Mouse (Mus musculus): Measurements from ENCODE around the gene 4930539E08Rik. TPM values are rescaled to one million over a fixed set of nuclear protein-coding genes. Genes with fewer than 3 reads are reported as not detected.

Gene 4930539E08Rik
- polyA plus RNA-seq, 1 experiment from 2014 or later, result 0.16 TPM

DNA sequence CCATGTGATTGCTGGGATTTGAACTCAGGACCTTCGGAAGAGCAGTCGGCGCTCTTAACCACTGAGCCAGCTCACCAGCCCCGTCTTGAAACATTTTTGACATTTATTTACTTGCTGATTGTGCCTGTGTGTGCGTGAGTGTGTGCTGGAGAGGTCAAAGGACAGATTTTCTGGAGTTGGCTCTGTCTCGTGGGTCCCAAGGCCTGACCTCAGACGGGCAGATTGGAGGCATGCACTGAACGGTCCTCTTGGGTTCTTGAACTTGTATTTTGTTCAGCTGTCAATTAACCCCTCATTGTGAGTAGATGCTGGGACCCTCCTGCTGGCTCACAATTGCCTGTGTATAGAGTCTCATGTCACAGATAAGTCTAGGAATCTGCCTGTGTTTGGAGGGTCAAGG lies 28.9 kb downstream of the 4930539E08Rik start:
- Histone ChIP-seq H3K27ac (no peak overlapping the region), H3K27me3 (peaks cover 11% of the 10 kb centered on the region), H3K4me1 (replicated peaks) (no peaks in the 10 kb centered on the region), H3K4me3 (replicated peaks) (no peak overlapping the region), H3K36me3 (no peaks in the 10 kb centered on the region), H3K9ac (replicated peaks) (no peak overlapping the region), H3K9me3 (peaks cover 23% of the 10 kb centered on the region; the same call in 1 of the 2 replicates), H3K4me2 (no peak overlapping the region)
- 83% methylated on average over 8 of the region's 8 CpGs for WGBS
- no peak for ATAC-seq (ENCODE audit: insufficient number of reproducible peaks, insufficient read depth, low FRiP score, low TSS enrichment, low read depth)

GRCm38 (mm10) chr17:28885231-28885630 lies 29.9 kb downstream of the 4930539E08Rik start:
- Histone ChIP-seq H3K4me2 (no peak overlapping the region), H3K27me3 (peaks cover 22% of the 10 kb centered on the region), H3K4me3 (replicated peaks) (no peak overlapping the region), H3K4me1 (replicated peaks) (no peaks in the 10 kb centered on the region), H3K9ac (replicated peaks) (no peak overlapping the region), H3K27ac (no peak overlapping the region), H3K36me3 (no peaks in the 10 kb centered on the region), H3K9me3 (peaks cover 20% of the 10 kb centered on the region; the same call in 1 of the 2 replicates)
- WGBS, result 84% methylated on average over 8 of the region's 8 CpGs
- no peak for ATAC-seq (ENCODE audit: insufficient number of reproducible peaks, insufficient read depth, low FRiP score, low TSS enrichment, low read depth)

- H3K27me3 ChIP-seq, result peaks cover 24% of the 10 kb centered on the region
- ATAC-seq (ENCODE audit: insufficient number of reproducible peaks, insufficient read depth, low FRiP score, low TSS enrichment, low read depth), result no peak
- H3K4me1 ChIP-seq (replicated peaks), result 0 out of 2 replicates have a peak, but pooled peaks cover 3% of the 10 kb centered on the region
- H3K9me3 ChIP-seq, result peaks cover 13% of the 10 kb centered on the region; the same call in 1 of the 2 replicates
- H3K4me3 ChIP-seq (replicated peaks), result no peak overlapping the region
- H3K9ac ChIP-seq (replicated peaks), result no peak overlapping the region
- no peaks in the 10 kb centered on the region for H3K36me3 ChIP-seq
- H3K4me2 ChIP-seq, result no peak overlapping the region
- WGBS, result 68% methylated on average over 10 of the region's 10 CpGs
- no peak overlapping the region for H3K27ac ChIP-seq
Measured at GRCm38 (mm10) chr17:28883941-28884516, 31.1 kb downstream of the 4930539E08Rik start.

DNA sequence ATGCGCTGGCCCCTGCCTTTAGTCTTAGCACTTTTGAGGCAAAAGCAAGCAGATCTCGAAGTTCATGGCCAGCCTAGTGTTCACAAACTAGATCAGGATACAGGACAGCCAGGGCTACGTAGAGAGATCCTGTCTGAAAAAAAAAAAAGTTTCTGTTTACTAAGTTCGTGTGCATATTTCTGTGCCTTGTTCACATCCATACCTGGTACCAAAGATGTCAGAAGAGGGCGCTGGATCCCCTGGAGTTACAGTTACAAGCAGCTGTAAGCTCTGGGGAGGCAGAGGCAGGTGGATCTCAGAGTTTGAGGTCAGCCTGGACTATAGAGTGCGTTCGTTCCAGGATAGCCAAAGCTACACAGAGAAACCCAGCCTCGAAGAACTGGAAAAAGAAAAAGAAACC lies 32.3 kb downstream of the 4930539E08Rik start:
- H3K27ac ChIP-seq, result no peak overlapping the region
- peak overlapping the region; percentile 37; the same call in 1 of the 2 replicates for H3K4me2 ChIP-seq
- H3K9me3 ChIP-seq, result peaks cover under 1% of the 10 kb centered on the region; the same call in 1 of the 2 replicates
- no peak overlapping the region for H3K9ac ChIP-seq (replicated peaks)
- WGBS, result 55% methylated on average over 8 of the region's 8 CpGs
- peaks cover 24% of the 10 kb centered on the region for H3K27me3 ChIP-seq
- H3K36me3 ChIP-seq, result no peaks in the 10 kb centered on the region
- no peak for ATAC-seq (ENCODE audit: insufficient number of reproducible peaks, insufficient read depth, low FRiP score, low TSS enrichment, low read depth)
- H3K4me3 ChIP-seq (replicated peaks), result no peak overlapping the region
- H3K4me1 ChIP-seq (replicated peaks), result 0 out of 2 replicates have a peak, but pooled peaks cover 3% of the 10 kb centered on the region

DNA sequence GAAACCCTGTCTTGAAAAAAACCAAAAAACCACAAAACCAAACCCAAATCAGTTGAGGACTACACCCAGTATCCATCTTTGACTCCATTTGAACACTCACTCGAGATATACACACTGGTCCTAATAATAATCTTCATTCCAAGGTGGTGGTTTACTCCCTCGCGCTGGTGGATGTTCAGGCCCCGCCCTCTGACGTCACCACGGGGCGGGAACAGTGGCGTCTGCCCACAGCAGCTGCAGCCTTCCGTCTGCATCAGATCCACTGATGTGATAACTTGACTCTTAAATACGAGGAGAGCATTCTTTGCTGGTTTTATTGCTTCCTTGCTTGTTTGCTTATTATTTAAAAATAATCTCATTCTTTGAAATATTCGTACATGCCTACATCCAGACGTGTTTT lies 32.8 kb downstream of the 4930539E08Rik start:
- no peaks in the 10 kb centered on the region for H3K9me3 ChIP-seq
- WGBS, result 3% methylated on average over 12 of the region's 12 CpGs
- no peaks in the 10 kb centered on the region for H3K36me3 ChIP-seq
- peak overlapping the region; percentile 37 for H3K4me2 ChIP-seq
- H3K4me3 ChIP-seq (replicated peaks), result no peak overlapping the region
- H3K9ac ChIP-seq (replicated peaks), result no peak overlapping the region
- 0 out of 2 replicates have a peak, but pooled peaks cover 3% of the 10 kb centered on the region for H3K4me1 ChIP-seq (replicated peaks)
- H3K27ac ChIP-seq, result no peak overlapping the region
- no peak for ATAC-seq (ENCODE audit: insufficient number of reproducible peaks, insufficient read depth, low FRiP score, low TSS enrichment, low read depth)
- peaks cover 24% of the 10 kb centered on the region for H3K27me3 ChIP-seq

DNA sequence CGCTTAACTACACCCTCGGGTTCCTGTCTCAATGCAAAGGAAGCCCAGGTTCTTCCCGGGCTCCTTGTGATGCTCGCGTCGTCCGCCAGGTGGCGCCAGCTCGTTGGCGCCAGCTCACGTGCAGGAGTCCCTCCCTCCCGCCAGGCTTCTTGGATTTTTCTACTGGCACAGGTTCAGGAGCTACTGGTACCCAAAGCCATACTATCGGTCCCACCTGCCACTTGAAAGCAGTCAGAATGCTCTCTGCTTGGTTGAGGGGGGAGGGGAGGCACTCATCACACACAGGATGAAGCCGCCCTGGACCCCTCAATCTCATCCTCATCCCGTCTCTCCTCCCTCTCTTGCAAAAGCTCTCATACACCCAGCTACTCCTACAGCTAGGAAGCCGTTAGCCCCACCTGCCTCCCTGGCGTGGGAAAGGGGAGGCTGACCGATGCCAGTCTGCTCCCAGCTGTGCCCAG lies 35.2 kb downstream of the 4930539E08Rik start:
- Histone ChIP-seq H3K9ac (replicated peaks) (no peak overlapping the region), H3K36me3 (no peaks in the 10 kb centered on the region), H3K4me3 (replicated peaks) (no peak overlapping the region), H3K4me2 (peak overlapping the region; percentile 11), H3K4me1 (replicated peaks) (peaks cover 5% of the 10 kb centered on the region; the same call in 1 of the 2 replicates), H3K27ac (no peak overlapping the region), H3K27me3 (peaks cover 24% of the 10 kb centered on the region), H3K9me3 (no peaks in the 10 kb centered on the region)
- WGBS, result 8% methylated on average over 18 of the region's 18 CpGs
- no peak for ATAC-seq (ENCODE audit: insufficient number of reproducible peaks, insufficient read depth, low FRiP score, low TSS enrichment, low read depth)

- peak overlapping the region; percentile 40 for H3K4me2 ChIP-seq
- 15% methylated on average over 19 of the region's 19 CpGs for WGBS
- H3K9me3 ChIP-seq, result no peaks in the 10 kb centered on the region
- peaks cover 17% of the 10 kb centered on the region for H3K27me3 ChIP-seq
- no peak overlapping the region for H3K27ac ChIP-seq
- H3K9ac ChIP-seq (replicated peaks), result no peak overlapping the region
- no peak for ATAC-seq (ENCODE audit: insufficient number of reproducible peaks, insufficient read depth, low FRiP score, low TSS enrichment, low read depth)
- H3K4me3 ChIP-seq (replicated peaks), result no peak overlapping the region
- no peaks in the 10 kb centered on the region for H3K36me3 ChIP-seq
- H3K4me1 ChIP-seq (replicated peaks), result peaks cover 7% of the 10 kb centered on the region; the same call in 1 of the 2 replicates
Measured at GRCm38 (mm10) chr17:28876821-28877220, 38.3 kb downstream of the 4930539E08Rik start.

GRCm38 (mm10) chr17:28876331-28876730 lies 38.8 kb downstream of the 4930539E08Rik start:
- peak overlapping the region; percentile 40 for H3K4me2 ChIP-seq
- ATAC-seq (ENCODE audit: insufficient number of reproducible peaks, insufficient read depth, low FRiP score, low TSS enrichment, low read depth), result no peak
- no peak overlapping the region for H3K27ac ChIP-seq
- H3K9ac ChIP-seq (replicated peaks), result no peak overlapping the region
- no peaks in the 10 kb centered on the region for H3K36me3 ChIP-seq
- no peak overlapping the region for H3K4me3 ChIP-seq (replicated peaks)
- H3K27me3 ChIP-seq, result peaks cover 14% of the 10 kb centered on the region
- WGBS, result 66% methylated on average over 5 of the region's 5 CpGs
- peaks cover 7% of the 10 kb centered on the region; the same call in 1 of the 2 replicates for H3K4me1 ChIP-seq (replicated peaks)
- H3K9me3 ChIP-seq, result no peaks in the 10 kb centered on the region

GRCm38 (mm10) chr17:28875316-28875715 lies 39.8 kb downstream of the 4930539E08Rik start:
- Histone ChIP-seq H3K4me1 (replicated peaks) (peaks cover 7% of the 10 kb centered on the region; the same call in 1 of the 2 replicates), H3K27ac (no peak overlapping the region), H3K4me3 (replicated peaks) (no peak overlapping the region), H3K27me3 (peaks cover 3% of the 10 kb centered on the region; the same call in 1 of the 2 replicates), H3K36me3 (no peaks in the 10 kb centered on the region), H3K9ac (replicated peaks) (no peak overlapping the region), H3K4me2 (no peak overlapping the region), H3K9me3 (no peaks in the 10 kb centered on the region)
- no peak for ATAC-seq (ENCODE audit: insufficient number of reproducible peaks, insufficient read depth, low FRiP score, low TSS enrichment, low read depth)
- 43% methylated on average over 8 of the region's 8 CpGs for whole genome bisulfite sequencing

DNA sequence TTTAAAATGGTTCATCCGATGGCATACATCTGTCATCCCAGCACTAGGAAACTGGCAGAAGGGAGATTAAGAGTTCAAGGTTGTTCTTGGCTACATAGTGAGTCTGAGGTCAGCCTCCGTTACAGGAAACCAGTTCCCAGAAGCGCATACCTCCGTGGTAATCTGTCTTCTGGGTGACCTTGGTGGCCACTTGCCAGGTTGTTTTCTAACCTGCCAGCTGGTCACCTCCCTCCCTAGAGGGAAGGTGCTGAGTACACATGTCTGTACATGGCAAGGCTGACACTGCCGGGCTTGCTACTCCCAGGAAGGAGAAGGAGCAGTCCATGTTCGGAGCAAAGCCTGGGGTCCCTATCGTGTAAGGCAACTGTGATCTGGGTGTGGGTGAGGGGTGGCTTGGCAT lies 40.3 kb downstream of the 4930539E08Rik start:
- no peak for ATAC-seq (ENCODE audit: insufficient number of reproducible peaks, insufficient read depth, low FRiP score, low TSS enrichment, low read depth)
- no peaks in the 10 kb centered on the region; the same call in 1 of the 2 replicates for H3K27me3 ChIP-seq
- no peak overlapping the region for H3K27ac ChIP-seq
- peaks cover 5% of the 10 kb centered on the region for H3K4me1 ChIP-seq (replicated peaks)
- no peak overlapping the region for H3K9ac ChIP-seq (replicated peaks)
- WGBS, result 79% methylated on average over 7 of the region's 7 CpGs
- H3K36me3 ChIP-seq, result no peaks in the 10 kb centered on the region
- no peak overlapping the region for H3K4me3 ChIP-seq (replicated peaks)
- H3K9me3 ChIP-seq, result no peaks in the 10 kb centered on the region
- H3K4me2 ChIP-seq, result no peak overlapping the region

- H3K4me3 ChIP-seq (replicated peaks), result no peak overlapping the region
- no peak overlapping the region for H3K9ac ChIP-seq (replicated peaks)
- H3K9me3 ChIP-seq, result no peaks in the 10 kb centered on the region
- H3K4me1 ChIP-seq (replicated peaks), result peaks cover 11% of the 10 kb centered on the region
- WGBS, result 83% methylated on average over 4 of the region's 4 CpGs
- H3K4me2 ChIP-seq, result no peak overlapping the region
- no peak overlapping the region for H3K27ac ChIP-seq
- H3K27me3 ChIP-seq, result no peaks in the 10 kb centered on the region; the same call in 1 of the 2 replicates
- no peak for ATAC-seq (ENCODE audit: insufficient number of reproducible peaks, insufficient read depth, low FRiP score, low TSS enrichment, low read depth)
- no peaks in the 10 kb centered on the region for H3K36me3 ChIP-seq
Measured at GRCm38 (mm10) chr17:28874216-28874615, 40.9 kb downstream of the 4930539E08Rik start.
